Mouse (Mus musculus) embryonic facial prominence, embryonic 11.5 days (tissue): Measurements from ENCODE around the gene Vmn1r41. TPM values are rescaled to one million over a fixed set of nuclear protein-coding genes. Genes with fewer than 3 reads are reported as not detected.

Experiments
- ATAC-seq: fragments of 200-750 bp; cut with Nextera tagmentation; replicated peaks from 2 replicates; pipeline ENCODE4 v1.8.0; 2017; ENCODE audit warnings: low read depth; ENCODE audit not compliant: insufficient number of reproducible peaks, low FRiP score, low TSS enrichment
- DNase-seq: peaks from one replicate; pipeline ENCODE4 v3.0.0-alpha.2; 2015; ENCODE audit warnings: low spot score
- H3K27ac ChIP-seq: fragments of 300-500 bp; sonication (generic); replicated peaks from 2 replicates; pipeline ENCODE4 v1.5.1; 2014; ENCODE audit warnings: mild to moderate bottlenecking, low read depth, low read length, control low read depth
- H3K27me3 ChIP-seq: fragments of 300-500 bp; sonication (generic); 2 replicates; pipeline ENCODE4 v1.6.1; 2014; ENCODE audit warnings: mild to moderate bottlenecking, low read length, moderate library complexity, mixed read lengths; ENCODE audit not compliant: control insufficient read depth, insufficient read depth
- H3K36me3 ChIP-seq: fragments of 300-500 bp; sonication (generic); replicated peaks from 2 replicates; pipeline ENCODE4 v1.6.1; 2014; ENCODE audit warnings: low read depth, mild to moderate bottlenecking, low read length, moderate library complexity, mixed read lengths; ENCODE audit not compliant: control insufficient read depth, insufficient read depth
- H3K4me1 ChIP-seq: fragments of 300-500 bp; sonication (generic); 2 replicates; pipeline ENCODE4 v1.6.1; 2014; ENCODE audit warnings: low read length, mixed read lengths; ENCODE audit not compliant: control insufficient read depth, insufficient read depth
- H3K4me2 ChIP-seq: fragments of 300-500 bp; sonication (generic); 2 replicates; pipeline ENCODE4 v1.6.1; 2014; ENCODE audit warnings: low read depth, mild to moderate bottlenecking, control low read depth, low read length, moderate library complexity
- H3K4me3 ChIP-seq: fragments of 300-500 bp; sonication (generic); 2 replicates; pipeline ENCODE4 v1.5.1; 2014; ENCODE audit warnings: low read depth, low read length, control low read depth
- H3K9ac ChIP-seq: fragments of 300-500 bp; sonication (generic); replicated peaks from 2 replicates; pipeline ENCODE4 v1.6.1; 2014; ENCODE audit warnings: mild to moderate bottlenecking, control low read depth, low read length
- H3K9me3 ChIP-seq: fragments of 300-500 bp; sonication (generic); replicated peaks from 2 replicates; pipeline ENCODE4 v1.6.1; 2016; ENCODE audit warnings: mild to moderate bottlenecking, low read length, inconsistent platforms, mixed read lengths; ENCODE audit not compliant: control insufficient read depth
- WGBS: fragments of 180-500 bp; shearing (Covaris S2); extraction: QIAGEN DNeasy Blood & Tissue Kit; methylation state at CpG from one replicate; pipeline ENCODE4 v1.1.7; 2014; 5-methylcytosine and 5-hydroxymethylcytosine counted together
- polyA plus RNA-seq: library from polyadenylated mRNA; unstranded; fragments of >200 nt; fragmentation: Nextera tagmentation; extraction: Ambion mirVana; gene quantifications from 2 replicates; pipeline ENCODE4 v1.2.1, GENCODE M21; 2014

Gene Vmn1r41
- polyA plus RNA-seq: not detected in 2 replicates

DNA sequence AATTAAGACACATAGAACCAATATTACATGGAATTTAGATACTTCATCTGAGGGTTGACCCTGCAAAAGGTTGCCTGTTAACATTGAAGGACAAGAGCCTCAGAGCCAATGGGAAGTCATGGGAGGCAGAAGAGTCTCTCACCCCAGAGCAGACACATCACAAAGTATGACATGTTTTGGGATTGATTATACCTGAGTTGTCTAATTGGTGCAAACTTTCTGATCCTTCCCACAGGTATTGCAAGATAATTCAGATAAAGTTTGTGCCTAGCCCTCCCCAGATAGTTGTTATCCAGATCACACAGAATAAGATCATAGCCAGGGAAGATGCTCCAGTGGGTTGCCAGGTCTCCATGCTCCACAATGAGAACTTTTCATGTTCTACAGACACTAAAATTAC lies at the start of gene Vmn1r41:
Vmn1r41 (plus strand) TSS at position 301 of the 400 bp plus-strand sequence.
- no peaks in the 10 kb centered on the region for H3K36me3 ChIP-seq
- no peak within 1 kb of the TSS for H3K9ac ChIP-seq
- no peaks in the 10 kb centered on the region for H3K27me3 ChIP-seq
- DNase-seq: no peak
- H3K27ac ChIP-seq: no peak within 1 kb of the TSS
- ATAC-seq: no peak
- no peaks in the 10 kb centered on the region for H3K9me3 ChIP-seq
- H3K4me2 ChIP-seq: no peak within 1 kb of the TSS
- H3K4me1 ChIP-seq: no peaks in the 10 kb centered on the region
- no peak within 1 kb of the TSS for H3K4me3 ChIP-seq

GRCm38 (mm10) chr6:89706624-89707023 lies 33.9 kb upstream of the Vmn1r41 start:
- no peaks in the 10 kb centered on the region for H3K9me3 ChIP-seq
- WGBS: 82% methylated on average over 2 of the region's 2 CpGs

DNA sequence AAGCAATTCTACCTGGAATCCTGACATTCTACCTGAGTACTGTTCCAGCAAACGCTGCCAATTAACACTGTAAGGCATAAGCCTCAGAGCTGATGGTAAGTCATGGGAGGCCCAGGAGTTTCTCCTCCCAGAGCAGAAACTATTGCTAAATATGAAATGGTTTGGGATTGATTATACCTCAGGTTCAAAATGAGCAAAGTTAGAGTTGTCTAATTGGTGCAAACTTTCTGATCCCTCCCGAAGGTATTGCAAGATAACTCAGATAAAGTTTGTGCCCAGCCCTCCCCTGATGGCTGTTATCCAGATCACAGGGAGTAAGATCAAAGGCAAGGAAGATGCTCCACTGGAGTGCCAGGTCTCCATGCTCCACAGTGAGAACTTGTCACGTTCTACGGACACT lies 33.3 kb upstream of the Vmn1r41 start, which contains the start of gene Vmn1r40:
Vmn1r40 (plus strand) TSS at position 301 of the 400 bp plus-strand sequence.
- ATAC-seq: no peak
- H3K27me3 ChIP-seq: no peaks in the 10 kb centered on the region
- no peaks in the 10 kb centered on the region for H3K9me3 ChIP-seq
- no peak within 1 kb of the TSS for H3K4me3 ChIP-seq
- H3K4me1 ChIP-seq: no peaks in the 10 kb centered on the region
- H3K4me2 ChIP-seq: no peak within 1 kb of the TSS
- WGBS: 83% methylated on average over 4 of the region's 4 CpGs
- no peak within 1 kb of the TSS for H3K27ac ChIP-seq
- DNase-seq: no peak
- no peaks in the 10 kb centered on the region for H3K36me3 ChIP-seq
- no peak within 1 kb of the TSS for H3K9ac ChIP-seq

More at GRCm38 (mm10) chr6:89706624-89707023, 33.9 kb upstream of the Vmn1r41 start:
- Histone ChIP-seq H3K9ac (no peak overlapping the region), H3K27ac (no peak overlapping the region), H3K4me1 (no peaks in the 10 kb centered on the region), H3K27me3 (no peaks in the 10 kb centered on the region), H3K4me2 (no peak overlapping the region), H3K4me3 (no peak overlapping the region), H3K36me3 (no peaks in the 10 kb centered on the region)
- DNase-seq (no peak), ATAC-seq (no peak)

DNA sequence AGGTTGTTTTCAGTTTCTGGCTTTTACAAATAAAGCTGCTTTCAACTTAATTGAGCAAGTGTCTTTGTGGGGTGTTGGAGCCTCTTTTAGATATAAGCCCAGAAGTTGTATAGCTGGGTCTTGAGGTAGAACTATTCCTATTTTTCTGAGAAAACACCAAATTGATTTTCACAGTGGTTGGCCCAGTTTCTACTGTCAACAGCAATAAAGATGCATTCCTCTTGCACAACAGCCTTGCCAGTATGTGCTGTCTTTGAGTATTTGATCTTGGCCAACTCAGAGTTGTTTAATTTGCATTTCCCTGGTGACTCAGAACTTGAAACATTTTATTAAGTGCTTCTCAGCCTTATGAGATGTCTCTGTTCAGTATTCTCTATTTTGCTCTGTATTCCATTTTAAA lies 22.5 kb upstream of the Vmn1r41 start:
- ATAC-seq (no peak), DNase-seq (no peak)
- Histone ChIP-seq H3K36me3 (no peaks in the 10 kb centered on the region), H3K9ac (no peak overlapping the region), H3K9me3 (no peaks in the 10 kb centered on the region), H3K4me3 (no peak overlapping the region), H3K4me2 (no peak overlapping the region), H3K27me3 (no peaks in the 10 kb centered on the region), H3K27ac (no peak overlapping the region), H3K4me1 (no peaks in the 10 kb centered on the region)

GRCm38 (mm10) chr6:89742811-89743210 lies 2.2 kb downstream of the Vmn1r41 start:
- Histone ChIP-seq H3K4me1 (no peaks in the 10 kb centered on the region), H3K9me3 (no peaks in the 10 kb centered on the region), H3K4me3 (no peak overlapping the region), H3K4me2 (no peak overlapping the region), H3K9ac (no peak overlapping the region), H3K27ac (no peak overlapping the region), H3K27me3 (no peaks in the 10 kb centered on the region), H3K36me3 (no peaks in the 10 kb centered on the region)
- DNase-seq: no peak
- ATAC-seq: no peak

DNA sequence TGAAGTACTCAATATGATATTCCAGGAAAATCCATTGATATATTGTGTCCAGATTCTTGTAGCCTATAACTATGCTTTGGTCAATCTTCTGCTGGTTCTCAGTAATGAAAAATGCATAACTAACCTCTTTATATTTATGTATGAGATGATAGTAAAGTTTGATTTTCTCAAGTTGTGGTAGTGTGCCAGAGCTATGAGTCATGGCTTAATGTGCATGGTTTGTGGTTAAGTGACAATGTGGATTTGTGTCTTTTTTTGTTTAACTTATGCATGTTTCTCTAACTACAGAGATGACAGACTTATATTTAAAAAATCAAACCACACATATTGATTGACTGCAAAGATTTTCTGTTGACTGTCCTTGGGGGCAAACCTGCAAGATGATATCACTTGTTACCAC lies 49.7 kb downstream of the Vmn1r41 start:
- Histone ChIP-seq H3K9ac (no peak overlapping the region), H3K27me3 (no peaks in the 10 kb centered on the region), H3K4me2 (no peak overlapping the region), H3K9me3 (no peaks in the 10 kb centered on the region), H3K27ac (no peak overlapping the region), H3K4me3 (no peak overlapping the region), H3K4me1 (no peaks in the 10 kb centered on the region), H3K36me3 (no peaks in the 10 kb centered on the region)
- DNase-seq: no peak
- ATAC-seq: no peak

Other genes starting within 250 kb of the Vmn1r41 start
- 63.0 and 64.9 TPM in 2 replicates for gene Chchd6, start 145.1 kb upstream of the Vmn1r41 start, polyA plus RNA-seq
- gene Txnrd3, start 96.8 kb upstream of the Vmn1r41 start, polyA plus RNA-seq: 10.8 and 11.3 TPM in 2 replicates
- gene Vmn1r40, start 33.2 kb upstream of the Vmn1r41 start, polyA plus RNA-seq: not detected in 2 replicates
- gene Vmn1r42, start 135.6 kb downstream of the Vmn1r41 start, polyA plus RNA-seq: not detected in 2 replicates
- gene Vmn1r43, start 135.6 kb downstream of the Vmn1r41 start, polyA plus RNA-seq: not detected in 2 replicates
- not detected in 2 replicates for gene Vmn1r44, start 142.9 kb downstream of the Vmn1r41 start, polyA plus RNA-seq
- gene Vmn1r45, start 199.8 kb downstream of the Vmn1r41 start, polyA plus RNA-seq: not detected in 2 replicates
- gene Vmn1r46, start 228.5 kb downstream of the Vmn1r41 start, polyA plus RNA-seq: not detected in 2 replicates